Mouse (Mus musculus) heart, adult 2 months (tissue): Measurements from ENCODE around the gene Wdr92. TPM values are rescaled to one million over a fixed set of nuclear protein-coding genes. Genes with fewer than 3 reads are reported as not detected.

Experiments
- DNase-seq, 2 experiments: peaks; one replicate each; pipeline ENCODE4 v3.0.0; 2021
- H3K27ac ChIP-seq: fragments of 200-600 bp; 2 replicates; pipeline ENCODE4 v1.8.1; 2022
- H3K27me3 ChIP-seq: fragments of 200-500 bp; 2 replicates; pipeline ENCODE4 v1.6.1; 2012; ENCODE audit warnings: mild to moderate bottlenecking, low read length, inconsistent platforms, mixed read lengths; ENCODE audit not compliant: control insufficient read depth, insufficient read depth
- H3K36me3 ChIP-seq: fragments of 200-500 bp; 2 replicates; pipeline ENCODE4 v1.6.1; 2012; ENCODE audit warnings: low read length, inconsistent platforms; ENCODE audit not compliant: control insufficient read depth, insufficient read depth
- H3K4me1 ChIP-seq: fragments of 200-500 bp; 2 replicates; pipeline ENCODE4 v1.6.1; 2011; ENCODE audit warnings: low read length; ENCODE audit not compliant: control insufficient read depth, insufficient read depth
- H3K4me3 ChIP-seq: fragments of 200-600 bp; 2 replicates; pipeline ENCODE4 v1.8.1; 2022
- H3K79me2 ChIP-seq: fragments of 200-500 bp; replicated peaks from 2 replicates; pipeline ENCODE4 v1.6.1; 2012; ENCODE audit warnings: mild to moderate bottlenecking, inconsistent platforms, low read length, moderate library complexity, mixed read lengths; ENCODE audit not compliant: control insufficient read depth, insufficient read depth
- H3K9ac ChIP-seq: fragments of 200-500 bp; 2 replicates; pipeline ENCODE4 v1.6.1; 2012; ENCODE audit warnings: low read depth, mild to moderate bottlenecking, control low read depth, inconsistent platforms, low read length, mixed read lengths
- CTCF ChIP-seq: fragments of 200-600 bp; IDR thresholded peaks from 2 replicates; pipeline ENCODE4 v1.8.1; 2022; ENCODE audit warnings: antibody characterized with exemption, mild to moderate bottlenecking, moderate library complexity
- EP300 ChIP-seq: fragments of 200-500 bp; IDR thresholded peaks from 2 replicates; pipeline ENCODE4 v1.6.1; 2011; ENCODE audit warnings: low read depth, low read length, control low read depth; ENCODE audit not compliant: insufficient read depth
- POLR2A ChIP-seq: fragments of 200-500 bp; IDR thresholded peaks from 2 replicates; pipeline ENCODE4 v1.6.1; 2011; ENCODE audit warnings: mild to moderate bottlenecking, low read depth, low read length, control low read depth; ENCODE audit not compliant: insufficient read depth
- WGBS: fragments of 180-500 bp; shearing (Covaris S2); methylation state at CpG from one replicate; pipeline ENCODE4 v1.1.7; 2018; 5-methylcytosine and 5-hydroxymethylcytosine counted together
- intact Hi-C: fragments of 180-260 bp; cut with DNase I; formaldehyde crosslinking; loops from one replicate; pipeline ENCODE4 v1.15.1; 2025
- polyA plus RNA-seq: library from polyadenylated mRNA; depleted of rRNA; stranded (reverse); fragments of >200 nt; gene quantifications from 2 replicates; pipeline ENCODE4 v1.2.3, GENCODE M21; 2012
- total RNA-seq, 2 experiments: library from RNA; stranded (reverse); gene quantifications; 2 replicates each; pipeline ENCODE4 v1.2.3; 2021

Gene Wdr92
- total and polyA plus RNA-seq, 3 experiments = 7.8 to 11.4 (median 11.0) TPM

GRCm38 (mm10) chr11:17248715-17249114 lies 66.8 kb downstream of the Wdr92 start:
- no peak for DNase-seq
- H3K9ac ChIP-seq = no peak overlapping the region
- no peaks in the 10 kb centered on the region for H3K4me1 ChIP-seq
- H3K4me3 ChIP-seq = no peak overlapping the region
- no peaks in the 10 kb centered on the region for H3K36me3 ChIP-seq
- no peaks in the 10 kb centered on the region for H3K27me3 ChIP-seq
- H3K79me2 ChIP-seq = no peaks in the 10 kb centered on the region
- intact Hi-C loops = no loop called here
- no peak overlapping the region for H3K27ac ChIP-seq
- TF ChIP-seq EP300 (no peak), CTCF (no peak), POLR2A (no peak)

- DNase-seq = peak in 1 of 2 experiments; percentile 23
- WGBS = 61% methylated on average over 8 of the region's 8 CpGs
- Histone ChIP-seq H3K9ac (no peak overlapping the region), H3K79me2 (peaks cover 2% of the 10 kb centered on the region; the same call in 1 of the 2 replicates), H3K4me1 (peaks cover 1% of the 10 kb centered on the region), H3K36me3 (no peaks in the 10 kb centered on the region), H3K27me3 (no peaks in the 10 kb centered on the region), H3K4me3 (peak overlapping the region; percentile 97; the same call in 1 of the 2 replicates), H3K27ac (no peak overlapping the region)
- no peak for TF ChIP-seq EP300
- no peak for TF ChIP-seq CTCF
- no peak for TF ChIP-seq POLR2A
- intact Hi-C loops = loop anchor here (5.0 kb wide), 2 partner anchors 45 to 95 kb away; partner anchors contain the start of gene Pno1
Measured at GRCm38 (mm10) chr11:17256813-17257365, 75.0 kb downstream of the Wdr92 start.

- Histone ChIP-seq H3K27me3 (no peaks in the 10 kb centered on the region), H3K9ac (peak within 1 kb of the TSS; percentile 62), H3K27ac (peak within 1 kb of the TSS; percentile 96), H3K4me1 (peaks cover 1% of the 10 kb centered on the region), H3K36me3 (no peaks in the 10 kb centered on the region), H3K79me2 (peaks cover 2% of the 10 kb centered on the region; the same call in 1 of the 2 replicates), H3K4me3 (peak within 1 kb of the TSS; percentile 97)
- intact Hi-C loops = loop anchor here (5.0 kb wide), 2 partner anchors 45 to 95 kb away; partner anchors contain the start of gene Pno1
- TF ChIP-seq CTCF (no peak), POLR2A (peak; percentile 86)
- WGBS = 0% methylated on average over 33 of the region's 33 CpGs
- peak; percentile 93 to 94 for DNase-seq
Measured at GRCm38 (mm10) chr11:17257443-17257842, 75.5 kb downstream of the Wdr92 start, which contains the start of gene C1d. Gene C1d (plus strand): TSS chr11:17257579.

- peak overlapping the region; percentile 62 for H3K9ac ChIP-seq
- peak overlapping the region; percentile 97 for H3K4me3 ChIP-seq
- TF ChIP-seq EP300 (no peak), POLR2A (no peak), CTCF (no peak)
- H3K36me3 ChIP-seq = no peaks in the 10 kb centered on the region
- H3K4me1 ChIP-seq = peaks cover 1% of the 10 kb centered on the region
- H3K27ac ChIP-seq = peak overlapping the region; percentile 96
- 1% methylated on average over 17 of the region's 17 CpGs for WGBS
- intact Hi-C loops = loop anchor here (5.0 kb wide), 2 partner anchors 46 to 96 kb away; partner anchors contain the start of gene Pno1
- H3K27me3 ChIP-seq = no peaks in the 10 kb centered on the region
- peaks cover 2% of the 10 kb centered on the region; the same call in 1 of the 2 replicates for H3K79me2 ChIP-seq
- peak in 1 of 2 experiments; percentile 36 for DNase-seq
Measured at GRCm38 (mm10) chr11:17257861-17258260, 76.0 kb downstream of the Wdr92 start.

GRCm38 (mm10) chr11:17267176-17267575 lies 85.3 kb downstream of the Wdr92 start:
- intact Hi-C loops = no loop called here
- H3K27me3 ChIP-seq = no peaks in the 10 kb centered on the region
- no peak overlapping the region for H3K9ac ChIP-seq
- H3K27ac ChIP-seq = no peak overlapping the region
- TF ChIP-seq EP300 (no peak), CTCF (no peak), POLR2A (no peak)
- no peak overlapping the region for H3K4me3 ChIP-seq
- no peaks in the 10 kb centered on the region for H3K79me2 ChIP-seq
- no peaks in the 10 kb centered on the region for H3K4me1 ChIP-seq
- no peak for DNase-seq
- H3K36me3 ChIP-seq = peaks cover 2% of the 10 kb centered on the region; the same call in 1 of the 2 replicates
- WGBS = 94% methylated on average over 4 of the region's 4 CpGs

GRCm38 (mm10) chr11:17268801-17269200 lies 86.9 kb downstream of the Wdr92 start:
- H3K79me2 ChIP-seq = no peaks in the 10 kb centered on the region

More at GRCm38 (mm10) chr11:17268801-17269200, 86.9 kb downstream of the Wdr92 start:
- Histone ChIP-seq H3K9ac (no peak overlapping the region), H3K27me3 (no peaks in the 10 kb centered on the region), H3K27ac (no peak overlapping the region), H3K4me1 (no peaks in the 10 kb centered on the region), H3K4me3 (no peak overlapping the region), H3K36me3 (peaks cover 2% of the 10 kb centered on the region; the same call in 1 of the 2 replicates)
- WGBS = 72% methylated on average over 1 of the region's 1 CpGs
- DNase-seq = peak; percentile 44 to 49
- TF ChIP-seq CTCF (no peak), EP300 (no peak), POLR2A (no peak)
- intact Hi-C loops = no loop called here
